Mouse (Mus musculus) adrenal gland, postnatal 25 days (tissue): Measurements from ENCODE around the gene Gm9732. TPM values are rescaled to one million over a fixed set of nuclear protein-coding genes. Genes with fewer than 3 reads are reported as not detected.

Experiments
- total RNA-seq: library from RNA; stranded (reverse); gene quantifications from 2 replicates; pipeline ENCODE4 v1.2.3, GENCODE M21; 2021

Gene Gm9732
- total RNA-seq, 1 experiment from 2014 or later, result not detected

Other genes starting within 250 kb of the Gm9732 start
- not detected in 2 replicates for gene Gm8094, start 198.4 kb upstream of the Gm9732 start, total RNA-seq
- gene Gm8104, start 174.4 kb upstream of the Gm9732 start, total RNA-seq, result not detected in 2 replicates
- gene Gm7233, start 95.2 kb upstream of the Gm9732 start, total RNA-seq, result not detected in 2 replicates
- gene Gm8122, start 39.7 kb upstream of the Gm9732 start, total RNA-seq, result not detected in 2 replicates
- not detected in 2 replicates for gene Gm8126, start 16.4 kb upstream of the Gm9732 start, total RNA-seq
- gene Gm8127, start 18.8 kb downstream of the Gm9732 start, total RNA-seq, result not detected in 2 replicates
- not detected in 2 replicates for gene 1700001F09Rik, start 72.8 kb downstream of the Gm9732 start, total RNA-seq
- gene Gm8138, start 141.3 kb downstream of the Gm9732 start, total RNA-seq, result not detected in 2 replicates